Mouse (Mus musculus) midbrain, embryonic 12.5 days (tissue): ENCODE measurements at regions not wholly inside any gene's neighbourhood (a gene's known extent, or its start where the extent isn't known, plus 50 kb on each side); places are given as distances from the start of the nearest gene placed in this dataset.

Source experiments
- ATAC-seq: fragments of 200-750 bp; cut with Nextera tagmentation; 2 replicates; pipeline ENCODE4 v1.8.0; 2017; ENCODE audit warnings: low read depth, moderate TSS enrichment, moderate library complexity; ENCODE audit not compliant: low FRiP score
- H3K27ac ChIP-seq: fragments of 300-500 bp; sonication (generic); replicated peaks from 2 replicates; pipeline ENCODE4 v1.5.1; 2016; ENCODE audit warnings: mild to moderate bottlenecking
- H3K27me3 ChIP-seq: fragments of 300-500 bp; sonication (generic); 2 replicates; pipeline ENCODE4 v1.6.1; 2016; ENCODE audit warnings: mild to moderate bottlenecking
- H3K36me3 ChIP-seq: fragments of 300-500 bp; sonication (generic); 2 replicates; pipeline ENCODE4 v1.6.1; 2016
- H3K4me1 ChIP-seq: fragments of 300-500 bp; sonication (generic); 2 replicates; pipeline ENCODE4 v1.6.1; 2016
- H3K4me2 ChIP-seq: fragments of 300-500 bp; sonication (generic); replicated peaks from 2 replicates; pipeline ENCODE4 v1.6.1; 2016; ENCODE audit warnings: mild to moderate bottlenecking, moderate library complexity
- H3K4me3 ChIP-seq: fragments of 300-500 bp; sonication (generic); 2 replicates; pipeline ENCODE4 v1.5.1; 2016; ENCODE audit warnings: mild to moderate bottlenecking
- H3K9ac ChIP-seq: fragments of 300-500 bp; sonication (generic); replicated peaks from 2 replicates; pipeline ENCODE4 v1.6.1; 2016; ENCODE audit warnings: mild to moderate bottlenecking, moderate library complexity
- H3K9me3 ChIP-seq: fragments of 300-500 bp; sonication (generic); 2 replicates; pipeline ENCODE4 v1.6.1; 2016; ENCODE audit warnings: mild to moderate bottlenecking
- WGBS: fragments of 180-500 bp; shearing (Covaris S2); methylation state at CpG from one replicate; pipeline ENCODE4 v1.1.7; 2016; 5-methylcytosine and 5-hydroxymethylcytosine counted together

DNA sequence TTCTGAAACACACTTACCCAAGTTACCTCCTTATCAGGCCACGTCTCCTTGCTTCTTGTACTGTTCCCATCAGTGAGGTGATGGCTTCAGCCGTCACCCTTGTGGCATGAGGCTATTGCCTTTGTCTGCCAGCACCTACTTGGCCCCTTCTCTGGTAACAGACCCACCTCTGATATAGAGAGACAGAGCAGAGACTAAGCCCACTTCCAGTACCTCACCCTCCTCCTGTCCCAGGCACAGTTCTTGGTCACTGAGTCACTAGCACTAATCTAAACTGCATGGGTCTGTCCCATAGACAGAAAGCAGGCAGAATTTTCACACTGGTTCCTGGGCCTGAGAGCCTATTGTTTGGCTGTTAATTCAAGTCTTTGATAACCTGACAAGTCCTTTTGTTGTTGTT, 370.3 kb downstream of the Mllt3 start:
- no peak overlapping the region for H3K4me2 ChIP-seq
- H3K27me3 ChIP-seq, result no peaks in the 10 kb centered on the region
- H3K27ac ChIP-seq, result no peak overlapping the region
- 84% methylated on average over 2 of the region's 2 CpGs for WGBS
- H3K36me3 ChIP-seq, result no peaks in the 10 kb centered on the region
- ATAC-seq, result no peak
- H3K9ac ChIP-seq, result no peak overlapping the region
- 0 out of 2 replicates have a peak, but pooled peaks cover under 1% of the 10 kb centered on the region for H3K4me1 ChIP-seq
- H3K4me3 ChIP-seq, result no peak overlapping the region
- H3K9me3 ChIP-seq, result no peaks in the 10 kb centered on the region

DNA sequence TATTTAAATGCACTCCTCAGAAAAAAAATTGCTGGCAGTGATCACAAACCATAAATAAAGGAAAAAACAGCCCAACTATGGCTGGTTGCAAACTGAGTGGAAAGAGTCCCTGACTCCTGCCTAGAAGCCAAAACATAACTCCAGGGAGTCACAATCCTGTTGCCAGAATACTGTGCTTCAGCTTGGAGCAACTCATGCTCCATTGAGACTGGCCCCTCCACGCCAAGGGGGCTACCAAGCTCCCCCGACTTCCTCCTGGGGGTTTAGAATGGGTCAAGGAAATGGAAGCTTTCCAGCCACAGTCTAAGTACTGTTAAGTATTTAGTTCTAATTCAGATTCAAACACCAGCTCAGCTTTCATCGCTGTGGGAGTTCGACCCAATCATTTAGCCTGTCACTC, 374.8 kb downstream of the Mllt3 start:
- Histone ChIP-seq H3K4me3 (no peak overlapping the region), H3K4me1 (peaks cover 11% of the 10 kb centered on the region; the same call in 1 of the 2 replicates), H3K9me3 (no peaks in the 10 kb centered on the region), H3K36me3 (no peaks in the 10 kb centered on the region), H3K27ac (no peak overlapping the region), H3K9ac (no peak overlapping the region), H3K4me2 (no peak overlapping the region), H3K27me3 (no peaks in the 10 kb centered on the region)
- ATAC-seq, result no peak
- WGBS, result 37% methylated on average over 4 of the region's 4 CpGs

DNA sequence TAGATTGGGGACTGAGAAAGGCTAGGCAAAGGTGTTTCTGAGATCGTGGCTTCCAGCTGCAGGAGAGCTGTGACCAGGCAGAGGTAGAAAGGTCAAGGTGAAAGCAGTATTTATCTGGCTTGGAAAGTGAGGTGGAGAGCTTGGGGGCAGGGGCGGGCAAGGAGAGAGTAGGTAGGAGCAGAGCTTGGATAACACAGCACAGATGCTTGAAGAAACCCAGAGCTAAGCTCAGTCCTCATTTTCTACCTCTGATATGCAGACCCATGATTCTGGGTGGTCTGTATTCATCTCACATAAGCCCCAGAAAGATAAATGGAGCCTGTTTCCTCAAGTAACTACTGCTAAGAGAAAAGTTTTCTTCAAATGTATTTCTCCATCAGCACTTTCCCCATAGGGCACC, 375.3 kb downstream of the Mllt3 start:
- Histone ChIP-seq H3K9ac (no peak overlapping the region), H3K4me1 (peaks cover 13% of the 10 kb centered on the region; the same call in 1 of the 2 replicates), H3K4me3 (no peak overlapping the region), H3K27me3 (no peaks in the 10 kb centered on the region), H3K4me2 (no peak overlapping the region), H3K27ac (no peak overlapping the region), H3K9me3 (no peaks in the 10 kb centered on the region), H3K36me3 (no peaks in the 10 kb centered on the region)
- ATAC-seq, result no peak
- WGBS, result 52% methylated on average over 2 of the region's 2 CpGs

DNA sequence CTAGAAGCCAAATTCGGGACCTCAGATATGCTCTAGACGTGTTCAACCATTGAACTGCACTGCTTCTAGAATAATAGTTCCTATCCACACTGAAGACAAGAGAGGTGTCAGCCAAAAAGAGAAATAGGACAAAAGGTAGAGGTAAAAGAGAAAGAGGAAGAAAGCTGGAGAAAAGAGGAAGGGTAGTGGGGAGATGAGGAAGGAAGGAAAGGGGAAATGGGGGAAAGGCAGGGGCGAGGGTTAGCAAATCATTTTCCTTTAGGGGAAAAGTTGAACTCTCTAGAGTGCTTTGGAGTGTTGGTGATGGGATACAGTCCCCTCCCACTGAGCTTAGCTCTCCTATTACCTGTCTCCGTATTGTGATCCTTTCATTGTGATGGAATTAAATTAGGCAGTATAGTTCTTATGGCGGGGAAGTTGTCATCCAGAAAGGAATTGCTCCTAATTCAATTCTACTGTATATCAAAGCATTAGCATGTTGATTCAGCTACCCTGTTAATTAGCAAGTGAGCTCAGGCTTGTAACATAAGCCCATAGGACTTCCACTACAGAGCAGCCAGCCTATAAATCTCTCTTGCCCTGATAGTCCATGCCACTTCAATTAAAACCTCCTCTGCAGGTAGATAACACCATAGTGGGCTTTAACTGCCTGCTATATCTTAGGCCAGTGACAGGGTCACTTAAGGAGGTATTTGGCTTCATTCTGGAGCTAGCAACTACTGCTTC, 379.6 kb downstream of the Mllt3 start:
- WGBS, result 73% methylated on average over 5 of the region's 5 CpGs
- H3K36me3 ChIP-seq, result no peaks in the 10 kb centered on the region
- H3K9ac ChIP-seq, result no peak overlapping the region
- H3K4me3 ChIP-seq, result no peak overlapping the region
- peaks cover 39% of the 10 kb centered on the region for H3K4me1 ChIP-seq
- H3K27ac ChIP-seq, result no peak overlapping the region
- no peaks in the 10 kb centered on the region for H3K9me3 ChIP-seq
- no peak for ATAC-seq
- H3K4me2 ChIP-seq, result no peak overlapping the region
- H3K27me3 ChIP-seq, result no peaks in the 10 kb centered on the region

DNA sequence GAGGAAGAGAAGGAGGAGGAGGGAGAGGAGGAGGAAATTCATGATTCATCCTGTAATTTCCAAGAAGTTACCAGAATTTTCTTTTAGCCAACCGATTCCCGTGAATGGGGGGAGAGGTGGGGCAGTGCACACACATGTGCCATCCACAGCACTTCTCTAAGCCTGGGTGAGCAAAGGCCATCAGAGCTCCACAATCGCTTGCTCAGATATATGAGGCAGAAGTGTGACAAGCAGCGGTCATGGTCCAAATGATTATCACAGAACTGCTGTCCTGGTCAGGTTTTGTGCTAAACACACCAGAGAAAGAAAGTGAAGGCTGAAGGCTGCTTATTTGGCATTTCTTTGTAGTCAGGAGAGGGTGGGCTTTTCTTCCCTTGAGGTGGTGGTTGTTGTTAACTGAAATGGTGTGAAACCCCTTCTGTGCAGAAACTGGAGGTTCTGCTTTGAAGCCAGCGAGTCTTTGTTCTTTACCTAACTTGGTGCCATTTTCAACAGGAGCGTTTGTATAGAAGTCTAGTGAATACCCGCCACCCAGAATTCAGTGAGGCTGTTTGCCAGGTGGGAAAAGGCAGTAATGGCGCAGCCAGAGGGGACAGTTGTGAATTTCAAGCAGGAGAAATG, 380.7 kb downstream of the Mllt3 start:
- Histone ChIP-seq H3K4me2 (no peak overlapping the region), H3K4me3 (no peak overlapping the region), H3K9ac (no peak overlapping the region), H3K9me3 (no peaks in the 10 kb centered on the region), H3K4me1 (peaks cover 44% of the 10 kb centered on the region), H3K27ac (no peak overlapping the region; the same call in 1 of the 2 replicates), H3K36me3 (no peaks in the 10 kb centered on the region), H3K27me3 (no peaks in the 10 kb centered on the region)
- ATAC-seq, result no peak
- WGBS, result 73% methylated on average over 8 of the region's 8 CpGs

DNA sequence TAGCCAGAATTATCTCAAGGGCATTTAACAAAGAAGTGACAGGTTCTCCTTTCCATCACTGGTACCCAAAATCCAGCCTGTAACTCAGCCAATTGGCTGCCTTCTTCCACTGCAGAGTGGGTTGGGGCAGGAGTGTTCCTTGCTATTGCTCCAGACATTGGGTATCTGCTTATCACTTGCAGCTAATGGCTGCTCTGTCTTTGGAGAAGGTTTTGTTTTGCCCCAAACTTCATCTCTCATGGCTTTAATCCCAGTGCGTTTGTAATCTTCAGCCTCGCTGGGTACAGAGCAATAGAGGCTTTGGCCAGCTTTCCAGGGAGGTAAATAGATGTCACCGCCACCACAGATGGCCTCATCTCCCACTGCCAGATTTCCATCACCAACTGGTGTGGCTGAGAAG, 381.9 kb downstream of the Mllt3 start:
- Histone ChIP-seq H3K27me3 (no peaks in the 10 kb centered on the region), H3K4me3 (no peak overlapping the region), H3K4me2 (no peak overlapping the region), H3K9ac (no peak overlapping the region), H3K36me3 (no peaks in the 10 kb centered on the region), H3K27ac (peak overlapping the region; percentile 64), H3K9me3 (no peaks in the 10 kb centered on the region), H3K4me1 (peaks cover 44% of the 10 kb centered on the region)
- WGBS, result 47% methylated on average over 3 of the region's 3 CpGs
- no peak for ATAC-seq

DNA sequence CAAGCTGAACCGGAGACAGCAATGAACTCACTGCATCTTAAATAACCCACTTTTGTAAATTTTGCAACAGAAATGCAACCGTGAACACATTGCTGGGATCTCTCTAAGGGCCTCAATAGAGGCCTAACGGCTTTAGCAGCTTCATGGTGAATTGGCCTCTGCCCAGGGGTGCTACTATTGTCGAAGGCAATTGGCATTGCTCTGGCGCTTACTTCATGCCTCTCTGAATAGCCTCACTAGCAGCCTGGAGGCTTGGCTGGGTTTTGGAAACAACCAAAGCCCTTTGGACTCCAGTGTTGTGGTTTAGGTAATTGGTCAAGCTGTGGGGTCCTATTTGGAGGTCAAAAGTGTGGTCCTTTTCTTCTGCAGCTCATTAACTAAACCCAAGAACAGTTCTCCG, 382.3 kb downstream of the Mllt3 start:
- no peak for ATAC-seq
- no peak overlapping the region for H3K4me2 ChIP-seq

DNA sequence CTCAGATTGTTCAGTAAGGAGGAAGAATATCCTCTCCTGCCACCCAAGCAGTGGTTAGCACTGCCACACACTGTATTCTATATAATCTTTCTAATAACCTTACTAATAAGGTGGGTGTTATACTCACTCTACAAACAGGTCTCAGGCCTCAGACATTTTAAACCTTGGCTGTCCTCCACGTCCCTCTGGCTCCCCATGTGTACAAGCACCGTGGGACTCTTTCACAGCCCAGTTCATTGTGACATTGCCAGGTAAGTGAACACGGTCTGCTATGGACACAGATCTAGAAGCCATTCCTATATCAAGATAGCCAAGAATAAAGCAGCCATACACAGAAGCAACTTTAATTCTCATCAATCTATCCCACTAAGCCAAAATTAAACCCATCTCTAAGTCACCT, 382.8 kb downstream of the Mllt3 start:
- H3K4me1 ChIP-seq, result peaks cover 44% of the 10 kb centered on the region
- ATAC-seq, result no peak
- H3K9ac ChIP-seq, result no peak overlapping the region
- no peaks in the 10 kb centered on the region for H3K36me3 ChIP-seq
- no peaks in the 10 kb centered on the region for H3K9me3 ChIP-seq
- H3K27ac ChIP-seq, result peak overlapping the region; percentile 64
- H3K4me3 ChIP-seq, result no peak overlapping the region
- no peaks in the 10 kb centered on the region for H3K27me3 ChIP-seq
- H3K4me2 ChIP-seq, result no peak overlapping the region
- WGBS, result 52% methylated on average over 3 of the region's 3 CpGs

More for the DNA sequence above, 382.3 kb downstream of the Mllt3 start:
- Histone ChIP-seq H3K36me3 (no peaks in the 10 kb centered on the region), H3K27me3 (no peaks in the 10 kb centered on the region), H3K9ac (no peak overlapping the region), H3K27ac (peak overlapping the region; percentile 64), H3K9me3 (no peaks in the 10 kb centered on the region), H3K4me3 (no peak overlapping the region), H3K4me1 (peaks cover 44% of the 10 kb centered on the region)
- WGBS, result 12% methylated on average over 6 of the region's 6 CpGs

DNA sequence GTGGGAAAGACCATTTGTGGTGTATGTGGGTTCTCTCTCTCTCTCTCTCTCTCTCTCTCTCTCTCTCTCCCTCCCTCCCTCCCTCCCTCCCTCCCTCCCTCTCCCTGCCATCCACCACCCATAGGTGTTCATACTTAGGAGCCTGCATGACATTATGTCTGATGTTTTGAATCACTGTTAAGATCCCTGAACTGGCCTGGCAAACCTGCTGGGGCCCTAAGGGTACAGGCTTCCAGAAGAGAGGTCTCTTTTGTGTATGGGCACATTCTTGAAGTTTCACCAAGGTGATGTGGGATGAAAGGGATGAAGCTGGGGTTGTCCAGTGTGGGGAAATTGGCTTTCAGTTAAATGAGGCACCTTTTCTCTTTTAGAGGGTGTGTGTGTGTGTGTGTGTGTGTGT, 384.2 kb downstream of the Mllt3 start:
- H3K36me3 ChIP-seq, result no peaks in the 10 kb centered on the region
- no peaks in the 10 kb centered on the region for H3K9me3 ChIP-seq
- no peak overlapping the region for H3K9ac ChIP-seq
- H3K27ac ChIP-seq, result peak overlapping the region; percentile 81
- ATAC-seq, result peak; percentile 35
- no peaks in the 10 kb centered on the region for H3K27me3 ChIP-seq
- peak overlapping the region; percentile 61 for H3K4me2 ChIP-seq
- H3K4me1 ChIP-seq, result peaks cover 43% of the 10 kb centered on the region
- no peak overlapping the region for H3K4me3 ChIP-seq

DNA sequence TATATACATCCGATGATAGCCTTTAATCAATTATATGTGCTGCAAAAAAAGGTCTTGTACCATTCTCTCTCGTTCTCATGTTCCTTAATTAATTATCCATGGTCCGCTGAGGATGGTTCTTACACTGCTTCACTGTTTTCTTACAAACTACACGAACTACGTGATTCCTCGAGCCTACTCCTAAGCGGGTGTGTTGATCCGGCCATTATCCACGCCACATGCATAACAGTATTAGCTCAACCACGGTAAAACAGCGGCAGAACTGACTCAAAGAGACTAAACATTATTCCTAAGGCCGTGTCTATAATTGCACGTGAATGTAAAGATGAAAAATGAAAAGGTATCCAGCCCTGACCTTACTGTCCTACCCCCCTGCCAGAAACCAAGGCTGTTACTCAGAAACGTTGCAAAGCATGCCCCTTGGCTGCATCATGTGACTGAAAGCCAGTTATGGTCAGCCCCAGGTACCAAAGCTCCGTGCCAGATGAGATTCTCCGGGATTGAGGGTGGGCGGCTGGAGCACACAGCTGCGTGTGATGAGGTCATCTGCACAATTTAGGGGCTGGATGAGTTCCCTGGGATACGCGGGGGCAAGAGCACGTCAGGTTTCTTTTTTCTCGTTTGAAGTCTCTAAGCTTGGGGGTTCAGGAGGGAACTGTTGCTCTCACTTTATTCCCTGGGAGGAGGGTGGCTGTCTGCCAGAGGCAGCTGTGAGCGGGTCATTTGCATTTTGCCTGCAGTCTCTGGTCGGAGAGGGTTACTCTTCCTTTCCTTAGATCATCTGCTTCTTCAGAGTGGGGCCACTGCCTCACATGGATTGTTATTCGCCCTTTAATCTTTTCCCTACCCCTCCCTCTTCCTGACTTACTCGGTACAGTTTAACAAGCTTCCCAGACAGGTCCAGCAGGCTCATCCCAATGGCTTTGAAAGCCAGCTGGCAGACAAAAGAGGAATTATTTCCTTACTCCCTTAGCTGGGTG, 384.9 kb downstream of the Mllt3 start:
- Histone ChIP-seq H3K27me3 (no peaks in the 10 kb centered on the region), H3K4me3 (peak overlapping the region; percentile 30), H3K4me1 (peaks cover 36% of the 10 kb centered on the region), H3K4me2 (peak overlapping the region; percentile 61), H3K9ac (peak overlapping the region; percentile 41; the same call in 1 of the 2 replicates), H3K9me3 (no peaks in the 10 kb centered on the region), H3K36me3 (no peaks in the 10 kb centered on the region), H3K27ac (peak overlapping the region; percentile 81)
- WGBS, result 3% methylated on average over 26 of the region's 26 CpGs
- ATAC-seq, result peak; percentile 87

DNA sequence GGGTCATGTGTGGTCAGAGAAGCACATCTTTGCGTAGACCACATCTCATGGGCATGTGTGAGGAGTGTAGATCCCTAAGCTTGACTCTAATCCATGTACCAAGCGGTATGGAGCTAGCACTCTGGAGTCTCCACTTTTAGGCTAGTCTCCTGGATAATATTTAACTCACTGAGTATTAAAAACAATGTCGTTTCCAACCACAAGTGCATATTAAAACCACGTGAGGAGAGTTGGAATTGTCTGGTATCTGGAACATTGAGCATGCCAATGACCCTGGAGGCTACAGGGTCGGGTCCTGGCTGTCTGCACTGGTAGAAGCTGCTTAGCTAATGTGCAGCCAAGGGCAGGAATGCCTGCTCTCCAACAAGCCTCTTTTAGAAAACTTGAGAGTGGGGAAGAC, 391.2 kb downstream of the Mllt3 start:
- Histone ChIP-seq H3K36me3 (no peaks in the 10 kb centered on the region), H3K9ac (no peak overlapping the region), H3K4me3 (no peak overlapping the region), H3K27ac (no peak overlapping the region), H3K9me3 (no peaks in the 10 kb centered on the region), H3K4me1 (peaks cover 14% of the 10 kb centered on the region), H3K4me2 (no peak overlapping the region), H3K27me3 (no peaks in the 10 kb centered on the region)
- ATAC-seq, result no peak
- 87% methylated on average over 5 of the region's 5 CpGs for WGBS

DNA sequence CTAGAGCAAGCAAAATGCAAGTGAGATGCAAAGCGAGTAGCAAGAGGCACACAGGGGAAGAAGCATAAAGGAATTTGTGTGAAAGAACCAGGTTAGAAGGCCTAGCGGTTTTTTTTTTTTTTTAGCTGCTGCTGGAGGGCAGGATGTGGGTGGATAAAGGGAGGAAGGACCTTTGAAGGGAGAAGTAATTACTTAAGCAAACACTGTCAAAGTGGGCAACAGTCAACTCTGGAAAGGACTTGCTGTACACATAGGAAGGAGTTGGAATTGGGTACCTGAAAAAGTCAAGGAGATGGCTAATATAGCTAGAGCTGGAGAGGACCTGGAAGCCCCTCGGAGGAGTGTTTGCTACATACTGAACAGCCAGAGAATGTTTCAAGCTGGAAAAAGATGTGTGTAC, 391.6 kb downstream of the Mllt3 start:
- no peak overlapping the region for H3K27ac ChIP-seq
- H3K27me3 ChIP-seq, result no peaks in the 10 kb centered on the region
- no peak overlapping the region for H3K4me2 ChIP-seq
- no peak overlapping the region for H3K4me3 ChIP-seq
- H3K9ac ChIP-seq, result no peak overlapping the region
- no peaks in the 10 kb centered on the region for H3K9me3 ChIP-seq
- WGBS, result 84% methylated on average over 3 of the region's 3 CpGs
- ATAC-seq, result no peak
- H3K36me3 ChIP-seq, result no peaks in the 10 kb centered on the region
- peaks cover 18% of the 10 kb centered on the region for H3K4me1 ChIP-seq
